Mouse (Mus musculus) urinary bladder, postnatal 4 days (tissue): ENCODE results near the gene Tcl1b2.
A peak's percentile ranks its signal among the peaks of the same experiment; 100 is the strongest.
"Not testable (repeated sequence)": the region's sequence is repeated elsewhere in the genome, so short reads cannot be mapped to it uniquely, and the experiment has no call there.

Source experiments
- DNase-seq, 2 experiments: peaks; one replicate each; pipeline ENCODE4 v3.0.0; 2021 to 2022; ENCODE audit warnings: low spot score in 2 of 2

Tcl1b2 gene

DNA sequence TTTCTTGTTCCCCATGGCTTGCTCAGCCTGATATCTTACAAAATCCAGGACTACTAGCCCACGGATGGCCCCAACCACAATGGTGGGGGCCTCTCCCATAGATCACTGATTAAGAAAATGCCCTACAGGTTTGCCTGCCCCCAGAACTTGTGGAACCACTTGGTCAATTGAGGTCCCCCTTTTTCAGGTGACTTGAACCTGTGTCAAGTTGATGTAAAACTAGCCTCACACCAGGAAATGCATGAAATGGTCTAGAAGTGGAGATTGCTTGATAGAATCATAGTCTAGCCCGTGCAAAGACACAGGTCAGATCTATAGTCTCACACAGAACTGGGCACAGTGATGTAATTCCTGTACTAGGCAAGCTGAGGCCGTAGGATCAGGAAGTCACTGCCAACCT lies at the start of gene Tcl1b2:
Gene Tcl1b2, plus strand, starts transcription at position 301 of the 400 bp plus-strand sequence.
- DNase-seq, result no peak

DNA sequence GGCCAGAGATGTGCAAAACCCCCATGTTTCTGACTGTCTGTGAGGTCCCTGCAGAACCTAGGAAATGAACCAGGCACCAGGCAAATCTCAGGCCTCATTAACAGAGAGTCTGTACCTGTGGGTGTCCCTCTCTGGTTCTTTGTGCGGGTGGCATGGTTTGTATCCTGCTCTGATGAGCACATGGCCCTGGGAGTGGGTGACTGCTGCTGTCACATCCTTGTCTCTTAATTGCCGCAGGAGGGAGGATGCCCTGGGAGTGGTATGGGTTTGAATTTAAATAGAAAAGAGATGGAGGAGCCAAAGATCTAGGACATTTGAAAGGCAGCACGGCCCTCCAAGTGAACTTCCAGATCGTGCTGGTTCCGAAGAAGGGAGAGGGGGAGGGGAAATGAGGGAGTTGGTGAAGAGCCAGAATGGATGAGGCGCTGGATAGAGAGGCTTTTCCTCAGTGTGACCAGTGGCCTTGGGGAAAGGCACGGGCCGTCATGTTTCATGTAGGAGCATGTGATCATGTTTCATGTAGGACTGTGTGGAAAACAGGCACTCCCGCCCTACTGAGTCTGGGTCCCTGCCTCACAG lies 46.3 kb upstream of the Tcl1b2 start:
- no peak for DNase-seq

DNA sequence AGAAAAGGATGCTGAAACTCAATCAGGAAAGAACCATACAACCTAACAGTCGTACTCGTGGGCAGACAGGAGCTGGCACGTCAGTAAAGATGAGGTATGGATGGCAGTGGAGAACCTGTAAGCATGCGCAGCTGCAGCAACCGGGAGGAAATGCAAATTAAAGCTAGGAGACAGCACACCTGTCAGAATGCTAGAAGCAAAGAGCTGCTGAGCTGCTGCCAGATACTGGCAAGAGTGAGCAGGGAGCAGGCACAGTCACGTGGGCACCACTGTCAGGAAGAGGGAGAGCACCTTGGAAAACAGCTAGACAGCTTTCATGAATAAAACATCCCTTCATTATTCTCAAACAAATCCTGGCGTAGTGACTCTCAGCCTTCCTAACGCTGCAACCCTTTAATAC lies 42.9 kb upstream of the Tcl1b2 start:
- no peak for DNase-seq

DNA sequence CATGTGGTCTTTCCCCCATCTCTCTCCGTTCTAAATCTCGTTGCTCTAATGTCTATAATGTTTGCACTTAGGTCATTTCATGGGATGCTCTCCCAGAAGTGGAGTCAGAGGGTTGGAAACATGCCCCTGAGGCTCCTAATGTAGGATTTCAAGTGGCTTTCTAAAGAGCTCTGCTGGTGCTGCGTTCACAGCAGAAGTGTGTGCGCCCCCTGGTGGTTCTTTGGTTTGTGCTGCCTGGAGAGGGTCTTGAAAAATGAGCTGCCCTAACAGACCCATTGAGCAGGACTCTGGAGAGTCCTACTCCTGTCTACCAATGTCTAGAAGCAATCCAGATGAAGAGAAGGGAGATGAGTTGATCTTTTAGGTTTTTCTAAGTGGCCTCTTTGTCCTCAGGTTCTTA lies 41.8 kb upstream of the Tcl1b2 start:
- DNase-seq, result peak; percentile 66 to 90

DNA sequence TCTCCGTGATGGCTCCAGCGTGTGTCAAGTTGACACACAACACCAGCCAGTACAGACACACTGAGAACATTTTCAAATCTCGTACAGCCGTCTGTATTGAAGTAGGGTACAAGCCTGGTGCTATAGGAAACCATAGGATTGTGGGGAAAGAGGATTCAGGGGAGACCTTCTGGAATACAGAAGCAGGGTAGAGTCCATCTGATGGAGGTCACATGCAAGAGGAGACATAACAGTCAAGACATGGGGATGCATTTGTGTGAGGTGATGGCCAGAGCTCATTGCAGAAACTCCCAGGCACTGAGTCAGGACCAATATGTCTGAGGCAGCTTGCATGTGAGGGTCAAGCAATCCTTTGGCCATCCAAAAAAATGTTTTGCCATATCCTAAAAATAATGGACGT lies 40.5 kb upstream of the Tcl1b2 start:
- DNase-seq, result no peak

DNA sequence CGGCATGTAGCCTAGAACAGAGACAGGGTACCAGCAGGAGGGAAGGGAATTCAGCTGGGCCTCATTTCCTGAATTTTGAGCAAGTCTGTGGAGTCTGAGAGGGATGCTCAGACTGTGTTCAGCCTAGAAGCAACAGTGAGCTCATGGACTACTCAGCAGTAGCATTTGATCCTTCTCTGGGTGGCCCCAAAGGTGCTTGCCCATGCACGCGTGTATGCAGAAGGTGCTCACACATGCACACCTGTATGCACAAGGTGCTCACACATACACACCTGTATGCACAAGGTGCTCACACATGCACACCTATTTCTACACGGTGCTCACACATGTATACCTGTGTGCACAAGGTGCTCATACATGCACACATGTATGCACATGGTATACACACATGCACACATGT lies 37.0 kb upstream of the Tcl1b2 start:
- DNase-seq, result no peak

DNA sequence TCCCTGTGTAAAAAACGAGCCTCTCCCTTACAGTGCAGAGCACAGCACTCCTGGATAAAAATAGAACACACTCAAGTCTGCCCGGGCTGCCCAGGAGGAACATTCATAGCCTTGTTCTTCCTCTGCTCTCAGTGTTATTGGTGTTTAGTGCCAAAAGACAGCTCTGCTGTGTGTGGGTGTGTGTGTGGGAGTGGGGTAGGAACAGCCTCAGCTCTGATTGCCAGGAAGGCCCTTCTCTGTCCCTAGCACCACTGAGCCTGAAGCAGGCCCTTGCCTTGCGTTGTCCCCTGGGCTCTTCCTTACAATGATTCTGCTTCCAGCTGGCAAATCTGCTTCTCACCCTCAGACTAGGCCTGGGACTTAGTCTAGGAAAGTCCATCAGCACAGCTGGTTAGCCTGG lies 36.4 kb upstream of the Tcl1b2 start:
- DNase-seq, result peak in 1 of 2 experiments; percentile 45

DNA sequence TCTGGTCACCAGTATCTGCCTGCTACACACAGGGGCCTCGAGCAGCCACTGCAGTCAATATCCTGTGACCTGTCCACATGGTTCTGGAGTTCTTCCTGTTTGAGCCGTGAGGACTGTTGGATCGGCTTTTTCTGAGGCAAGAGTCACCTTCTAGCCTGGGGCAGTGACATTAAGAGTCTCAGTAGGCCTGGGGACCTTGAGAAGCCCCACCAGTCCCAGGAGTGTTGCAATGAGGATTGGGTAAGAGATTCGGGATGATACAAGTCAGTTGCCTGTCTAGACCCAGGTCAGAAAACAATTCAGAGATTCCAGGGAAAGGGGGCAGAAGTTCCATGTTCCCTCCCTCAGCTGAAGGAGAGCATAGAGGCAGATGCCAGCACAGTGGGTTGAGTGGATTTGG lies 36.0 kb upstream of the Tcl1b2 start:
- no peak for DNase-seq

DNA sequence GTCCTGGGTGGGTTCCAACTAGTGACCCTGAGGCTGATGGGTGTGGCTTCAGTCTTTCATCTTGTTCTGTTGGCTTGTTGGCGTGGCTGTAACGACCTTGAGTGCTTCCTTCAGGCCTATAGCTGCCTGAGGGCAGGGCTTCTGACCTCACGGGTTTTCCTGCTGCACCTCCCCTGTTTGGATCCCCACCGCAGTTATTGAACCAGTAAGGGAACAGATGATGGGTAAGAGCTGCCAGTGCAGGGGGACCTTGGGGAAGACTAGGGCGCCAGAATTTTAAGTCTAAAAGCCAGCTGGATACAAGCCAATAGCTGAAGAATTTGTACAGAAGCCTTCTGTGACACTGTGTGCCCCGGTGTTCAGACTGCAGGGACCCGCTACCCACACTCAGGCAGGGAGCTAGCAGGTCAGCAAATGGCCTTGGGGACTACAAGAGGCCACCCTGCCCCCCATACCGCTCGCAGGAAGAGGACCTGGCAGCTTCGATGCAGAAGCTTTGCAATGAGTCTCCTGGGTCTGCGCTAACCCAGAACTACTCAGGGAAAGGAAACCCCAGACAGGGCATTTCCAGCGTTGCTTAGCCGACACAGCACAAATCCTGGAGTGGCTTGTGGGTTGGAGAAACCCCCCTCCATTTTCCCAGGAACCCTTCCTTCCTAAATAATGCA lies 33.4 kb upstream of the Tcl1b2 start:
- DNase-seq, result peak in 1 of 2 experiments; percentile 26

DNA sequence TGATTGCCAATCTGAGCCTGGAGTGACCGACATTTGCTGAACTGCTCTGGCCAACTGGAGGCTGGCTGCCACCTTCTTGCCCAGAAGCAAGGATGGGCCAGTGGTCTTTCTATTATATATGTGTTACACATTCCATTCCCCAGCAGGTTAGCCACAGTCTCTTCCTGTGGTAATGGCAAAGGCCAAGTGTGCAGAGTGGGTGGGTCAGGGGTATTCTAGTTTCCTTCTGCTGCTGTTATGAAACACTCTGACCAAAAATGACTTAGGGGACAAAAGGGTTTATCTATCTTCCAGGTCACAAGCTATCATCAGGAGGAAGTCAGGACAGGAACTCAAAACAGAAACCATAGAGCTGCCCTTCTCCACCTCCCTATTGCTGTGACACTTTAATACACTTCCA lies 29.2 kb upstream of the Tcl1b2 start:
- no peak for DNase-seq

DNA sequence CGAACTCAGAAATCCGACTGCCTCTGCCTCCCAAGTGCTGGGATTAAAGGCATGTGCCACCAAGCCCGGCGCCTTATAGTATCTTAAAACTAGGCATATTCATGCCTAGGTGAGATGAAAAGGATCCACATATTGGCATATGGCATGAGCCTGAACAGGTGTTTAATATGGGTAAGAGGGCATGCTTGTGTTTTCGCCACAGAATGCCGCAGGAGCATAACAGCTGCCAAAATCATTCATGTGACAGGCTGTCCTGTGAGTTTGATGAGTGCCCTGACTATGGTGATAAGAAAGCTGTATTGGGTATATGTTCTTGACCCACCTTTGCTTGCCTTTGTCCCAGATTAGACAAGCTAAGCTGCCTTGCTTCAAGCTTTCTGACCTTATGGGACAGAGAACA lies 20.5 kb upstream of the Tcl1b2 start:
- no peak for DNase-seq

DNA sequence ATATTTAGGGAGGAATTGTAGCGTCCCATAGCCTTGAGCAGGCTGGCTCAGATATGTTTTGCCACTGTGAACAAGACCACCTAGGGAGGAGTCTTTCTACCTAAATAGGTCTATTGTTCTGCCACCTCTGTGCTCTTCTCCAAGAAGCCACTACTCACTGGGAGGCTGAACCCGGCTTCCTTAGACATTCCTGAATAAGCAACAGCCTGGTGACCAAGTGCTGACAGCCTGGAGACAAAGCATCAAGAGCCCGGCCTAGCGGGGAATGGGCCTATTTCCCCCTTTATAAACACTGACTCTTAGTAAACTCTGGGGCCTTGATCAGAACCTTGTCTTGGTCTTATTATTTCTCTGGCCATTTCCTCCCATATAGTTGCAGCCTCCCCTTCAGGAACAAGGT lies 19.3 kb upstream of the Tcl1b2 start:
- DNase-seq, result no peak

DNA sequence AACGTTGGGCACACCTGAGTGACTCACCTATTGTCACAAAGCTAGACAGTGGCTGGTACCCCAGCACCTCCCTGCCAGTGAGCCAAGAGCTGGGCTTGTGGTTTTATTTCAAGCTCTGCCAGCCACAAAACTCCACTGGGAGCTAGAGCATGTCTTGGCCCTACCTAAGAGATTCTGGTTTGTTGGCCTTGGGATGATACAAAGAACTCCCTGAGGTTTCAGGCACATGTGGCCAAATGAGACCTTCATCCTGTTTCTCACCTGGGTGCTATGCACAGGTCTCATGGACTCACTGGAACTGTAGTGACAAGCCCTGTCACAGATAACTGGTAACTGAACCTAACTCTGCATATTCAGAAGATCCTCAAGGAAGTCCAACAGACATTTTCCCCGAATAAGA lies 18.2 kb upstream of the Tcl1b2 start:
- DNase-seq, result no peak

DNA sequence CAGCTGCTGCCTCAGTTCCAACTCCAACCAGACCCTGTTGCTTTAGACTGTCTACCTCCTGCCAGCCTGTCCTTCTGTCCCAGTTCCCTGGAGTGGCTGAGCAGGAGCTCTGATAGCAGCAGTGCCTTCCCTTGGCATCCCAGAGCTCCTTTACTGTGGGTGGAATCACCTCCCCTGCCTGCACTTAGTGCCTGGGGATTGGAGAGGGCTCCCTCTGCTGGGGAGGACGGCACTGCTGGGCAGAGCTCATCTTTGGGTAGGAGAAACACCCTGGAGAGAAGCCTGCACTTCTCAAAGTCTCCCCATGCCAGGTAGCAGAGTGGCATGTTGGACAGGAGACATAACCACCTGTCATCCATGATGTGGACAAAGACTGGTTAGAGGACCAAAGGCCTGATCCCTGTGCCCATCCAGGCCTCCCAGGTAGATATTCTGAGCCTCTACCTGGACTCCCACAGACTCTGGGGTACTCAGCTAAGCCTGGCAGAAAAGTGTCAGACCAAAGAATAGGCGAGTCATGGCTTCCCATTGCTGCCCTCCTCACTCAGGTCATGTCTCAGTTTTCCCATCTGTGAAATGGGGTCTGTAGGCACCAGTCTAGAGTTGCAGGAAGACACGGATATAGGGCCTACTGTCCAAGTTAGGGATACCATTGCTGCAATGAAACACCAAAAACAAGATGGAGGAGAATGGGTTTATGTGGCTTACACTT lies 16.2 kb upstream of the Tcl1b2 start:
- DNase-seq, result not testable (repeated sequence)

DNA sequence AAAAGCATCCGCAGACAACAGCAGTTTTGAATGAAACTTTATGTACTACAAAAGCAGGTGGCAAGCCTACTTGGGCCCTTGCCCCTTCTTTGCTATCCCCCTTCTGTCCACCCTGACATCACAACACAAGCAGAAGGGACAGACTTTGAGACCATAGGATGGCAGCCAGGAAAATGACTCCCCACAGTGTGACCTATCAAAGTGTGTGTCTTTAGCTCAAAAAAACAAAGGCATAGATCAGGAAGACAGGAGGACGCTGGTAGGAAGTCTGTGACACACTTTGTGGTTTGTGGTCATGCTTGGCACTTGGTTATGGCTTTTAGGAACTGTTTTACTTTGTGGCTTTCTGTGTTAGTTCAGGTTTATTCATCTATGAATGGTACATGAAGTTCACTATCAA lies 11.6 kb upstream of the Tcl1b2 start:
- DNase-seq, result not testable (repeated sequence)

DNA sequence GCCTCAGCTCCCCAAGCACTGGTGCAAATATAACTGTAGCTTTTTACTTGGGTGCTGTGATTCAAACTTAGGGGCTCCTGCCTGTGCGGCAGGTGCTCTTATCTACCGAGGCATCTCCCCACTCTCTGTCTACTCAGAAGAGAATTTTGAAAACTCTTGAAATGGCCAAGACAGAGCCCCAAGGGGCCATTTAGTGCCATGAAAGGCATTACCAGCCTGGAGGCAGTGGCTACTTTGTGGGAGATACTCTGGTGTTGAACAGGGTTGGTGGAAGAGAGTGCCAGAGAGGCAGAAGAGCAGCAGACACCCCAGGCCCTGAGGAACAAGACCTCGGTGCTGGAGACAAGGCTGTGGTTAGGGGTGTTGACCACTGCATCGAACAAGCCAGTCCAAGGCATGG lies 11.0 kb upstream of the Tcl1b2 start:
- DNase-seq, result not testable (repeated sequence)

DNA sequence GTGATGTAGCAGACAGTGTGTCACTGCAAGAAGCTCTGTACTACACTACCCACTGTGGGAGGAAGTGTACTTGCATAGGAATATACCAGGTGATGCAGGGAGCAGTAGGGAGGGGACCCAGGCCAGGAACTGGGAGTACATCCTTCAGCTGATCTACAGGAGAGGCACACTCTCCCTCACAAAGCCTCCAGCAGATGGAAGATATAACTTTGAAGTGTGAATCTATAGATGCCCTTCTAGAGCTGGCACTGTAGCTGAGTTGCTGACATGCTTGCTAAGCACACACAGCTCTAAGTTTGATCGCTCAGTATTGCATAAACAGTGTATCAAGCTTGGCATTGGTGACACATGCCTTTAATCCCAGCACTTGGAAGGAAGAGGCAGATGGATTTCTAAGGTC lies 8.1 kb upstream of the Tcl1b2 start:
- not testable (repeated sequence) for DNase-seq

DNA sequence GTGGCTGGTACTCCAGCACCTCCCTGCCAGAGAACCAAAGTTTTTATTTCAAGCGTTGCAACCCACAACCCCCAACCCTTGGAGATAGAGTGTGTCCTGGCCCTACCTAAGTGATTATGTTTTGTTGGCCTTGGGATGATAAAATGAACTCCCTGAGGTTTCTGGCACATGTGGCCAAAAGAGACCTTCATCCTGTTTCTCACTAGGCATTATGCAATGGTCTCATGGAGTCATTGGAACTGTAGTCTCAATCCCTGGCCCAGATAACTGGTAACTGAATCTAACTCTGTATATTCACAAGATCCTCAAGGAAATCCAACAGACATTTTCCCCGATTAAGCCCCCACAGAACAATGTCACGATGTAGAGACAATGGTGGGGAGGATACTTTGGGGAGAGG lies 2.7 kb upstream of the Tcl1b2 start:
- DNase-seq, result no peak

DNA sequence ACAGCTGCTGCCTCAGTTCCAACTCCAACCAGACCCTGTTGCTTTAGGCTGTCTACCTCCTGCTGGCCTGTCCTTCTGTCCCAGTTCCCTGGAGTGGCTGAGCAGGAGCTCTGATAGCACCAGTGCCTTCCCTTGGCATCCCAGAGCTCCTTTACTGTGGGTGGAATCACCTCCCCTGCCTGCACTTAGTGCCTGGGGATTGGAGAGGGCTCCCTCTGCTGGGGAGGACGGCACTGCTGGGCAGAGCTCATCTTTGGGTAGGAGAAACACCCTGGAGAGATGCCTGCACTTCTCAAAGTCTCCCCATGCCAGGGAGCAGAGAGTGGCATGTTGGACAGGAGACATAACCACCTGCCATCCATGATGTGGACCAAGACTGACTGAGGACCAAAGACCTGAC lies 886 bp upstream of the Tcl1b2 start:
- not testable (repeated sequence) for DNase-seq

DNA sequence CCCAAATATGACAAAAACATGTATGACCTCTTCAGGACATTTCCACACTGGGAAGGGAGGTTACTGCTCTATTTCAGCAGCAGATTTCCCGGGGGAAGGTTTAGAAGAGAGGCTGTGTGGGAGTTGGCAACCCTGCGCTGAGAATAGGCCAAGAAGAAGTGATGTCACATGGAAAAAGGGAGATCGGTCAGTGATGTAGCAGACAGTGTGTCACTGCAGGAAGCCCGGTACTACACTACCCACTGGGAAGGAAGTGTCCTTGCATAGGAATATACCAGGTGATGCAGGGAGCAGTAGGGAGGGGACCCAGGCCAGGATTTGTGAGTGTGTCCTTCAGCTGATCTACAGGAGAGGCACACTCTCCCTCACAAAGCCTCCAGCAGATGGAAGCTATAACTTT lies 9.5 kb downstream of the Tcl1b2 start:
- not testable (repeated sequence) for DNase-seq

DNA sequence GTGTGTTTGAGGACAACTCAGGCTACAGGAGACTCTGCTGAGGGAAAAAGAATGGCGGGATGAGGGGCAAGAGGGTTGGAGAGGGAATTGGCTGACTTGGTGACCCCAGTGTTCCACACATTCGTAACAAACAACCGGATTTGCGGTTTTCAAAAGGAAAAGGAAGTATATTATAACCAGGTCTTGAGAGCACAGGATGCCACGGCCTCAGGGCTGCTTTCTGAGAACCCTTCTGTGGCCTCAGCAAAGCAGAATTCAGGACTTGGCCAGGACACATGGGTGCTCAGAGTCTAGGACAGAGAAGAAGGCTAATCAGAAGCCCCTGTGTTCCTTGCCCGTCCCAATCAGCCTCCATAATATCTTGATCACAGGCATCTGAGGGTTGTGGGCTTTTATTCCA lies 13.0 kb downstream of the Tcl1b2 start:
- no peak for DNase-seq

DNA sequence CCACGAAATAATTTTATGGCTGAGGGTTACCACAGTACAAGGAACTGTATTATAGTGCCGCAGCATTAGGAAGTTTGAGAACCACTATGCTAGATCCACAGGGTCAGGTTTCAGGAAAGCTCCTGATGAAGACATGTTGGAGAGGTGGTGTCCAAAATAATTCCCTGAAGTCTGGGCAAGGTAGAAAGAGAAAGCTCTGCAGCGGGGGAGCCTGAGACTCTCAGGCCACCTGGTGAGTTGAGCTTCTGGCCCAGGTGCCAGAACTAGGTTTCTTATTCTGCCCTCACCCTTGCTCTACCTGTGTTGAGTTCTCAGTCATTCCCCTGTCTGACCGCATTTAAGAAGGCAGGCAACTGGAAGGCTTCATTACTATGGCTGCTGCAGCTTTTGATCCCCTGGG lies 13.6 kb downstream of the Tcl1b2 start, which contains the start of gene Tcl1b1:
Gene Tcl1b1, plus strand, starts transcription at position 301 of the 400 bp plus-strand sequence.
- no peak for DNase-seq

DNA sequence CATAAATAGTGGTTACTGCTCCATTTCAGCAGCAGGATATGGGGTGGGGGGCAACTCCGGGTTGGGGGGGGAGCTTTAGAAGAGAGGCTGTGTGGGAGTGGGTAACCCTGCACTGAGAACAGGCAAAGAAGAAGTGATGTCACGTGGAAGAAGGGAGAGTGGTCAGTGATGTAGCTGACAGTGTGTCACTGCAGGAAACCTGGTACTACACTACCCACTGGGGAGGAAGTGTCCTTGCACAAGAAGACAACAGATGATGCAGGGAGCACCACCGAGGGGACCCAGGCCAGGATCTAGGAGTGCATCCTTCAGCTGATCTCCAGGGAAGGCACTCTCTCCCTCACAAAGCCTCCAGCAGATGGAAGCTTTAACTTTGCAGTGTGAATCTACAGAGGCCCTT lies 20.9 kb downstream of the Tcl1b2 start:
- no peak for DNase-seq
